Mouse (Mus musculus) right cerebral cortex, adult 2 months (tissue): Measurements from ENCODE around the gene Tpst1.
A peak's percentile ranks its signal among the peaks of the same experiment; 100 is the strongest.
"Not testable (repeated sequence)": the region's sequence is repeated elsewhere in the genome, so short reads cannot be mapped to it uniquely, and the experiment has no call there.

Experiments used
- DNase-seq, 2 experiments: peaks; one replicate each; pipeline ENCODE4 v3.0.0; 2021 to 2022; ENCODE audit warnings: low spot score in 2 of 2

Gene Tpst1

DNA sequence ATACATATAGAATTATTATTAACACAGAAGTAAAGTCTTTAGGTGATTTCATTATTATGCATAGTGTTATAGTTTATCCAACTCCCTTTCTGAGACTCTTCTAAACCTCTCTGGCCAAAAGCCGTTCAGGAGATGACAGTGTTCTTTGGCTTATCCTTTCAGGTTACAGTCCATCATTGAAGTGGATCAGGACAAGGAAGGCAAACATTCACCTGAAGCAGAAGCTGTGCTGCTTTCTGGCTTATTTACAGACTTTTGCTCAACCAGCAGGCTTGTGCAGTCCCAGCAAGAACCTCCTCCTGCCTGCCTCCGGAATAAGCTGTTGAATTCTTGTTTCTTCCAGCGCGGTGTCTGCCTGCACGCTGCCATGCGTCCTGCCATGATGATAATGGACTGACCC lies at the start of gene Tpst1:
Gene Tpst1, plus strand, starts transcription at position 301 of the 400 bp plus-strand sequence.
- DNase-seq, result no peak

DNA sequence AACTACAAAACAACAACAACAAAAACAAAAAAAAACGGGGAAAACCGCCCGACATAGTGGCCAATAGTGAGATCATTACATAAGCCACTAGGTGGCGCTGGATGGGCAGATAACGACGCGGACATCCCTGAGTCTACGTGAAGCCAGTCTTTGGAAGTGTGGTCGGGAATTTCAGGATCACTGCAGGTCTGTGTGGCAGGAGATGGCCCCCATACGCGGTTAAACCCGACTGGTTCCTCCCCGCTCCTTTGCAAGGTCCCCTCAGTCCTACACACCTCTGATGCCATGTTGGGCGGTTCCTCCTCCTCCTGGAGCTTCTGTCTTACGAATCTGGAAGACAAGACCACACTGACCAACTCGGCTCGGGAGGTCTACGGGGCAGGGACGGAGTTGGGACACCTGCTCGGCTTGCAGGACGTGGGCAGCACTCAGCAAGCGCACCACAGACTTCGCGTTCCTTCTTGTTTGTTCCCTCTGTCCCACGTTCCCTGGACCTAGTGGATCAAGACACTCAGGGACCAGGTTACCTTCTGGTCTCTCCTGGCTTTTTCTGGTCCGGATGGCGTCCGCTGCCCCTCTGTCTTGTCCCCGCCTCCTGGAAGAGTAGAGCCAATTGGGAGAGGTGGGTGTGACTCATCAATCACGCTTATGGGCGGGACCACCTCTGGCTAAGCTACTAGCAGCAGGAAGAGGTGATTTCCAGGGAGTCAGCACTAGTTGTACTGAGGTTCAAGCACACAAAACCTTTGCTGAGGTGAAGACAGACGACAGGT lies 49.2 kb upstream of the Tpst1 start:
- DNase-seq, result peak; percentile 70 to 76

DNA sequence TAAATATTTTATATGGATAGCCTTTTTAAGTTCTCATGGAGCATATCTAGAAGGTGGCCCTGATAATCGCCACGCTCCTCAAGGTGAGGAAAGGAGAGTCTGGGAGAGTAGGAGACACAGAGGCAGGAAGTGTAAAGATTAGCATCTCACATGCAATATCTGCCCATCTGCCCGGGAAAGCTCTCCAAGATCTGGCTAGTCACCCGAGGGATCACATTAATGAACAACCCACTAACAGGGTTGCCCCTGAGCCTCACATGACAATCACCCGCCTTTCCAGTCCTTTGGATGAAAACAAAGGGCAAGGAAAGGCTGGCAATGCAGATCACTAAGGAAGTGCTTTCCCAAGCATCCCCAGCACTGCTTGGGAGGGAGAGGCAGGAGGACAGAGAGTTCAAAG lies 46.0 kb upstream of the Tpst1 start:
- no peak for DNase-seq

DNA sequence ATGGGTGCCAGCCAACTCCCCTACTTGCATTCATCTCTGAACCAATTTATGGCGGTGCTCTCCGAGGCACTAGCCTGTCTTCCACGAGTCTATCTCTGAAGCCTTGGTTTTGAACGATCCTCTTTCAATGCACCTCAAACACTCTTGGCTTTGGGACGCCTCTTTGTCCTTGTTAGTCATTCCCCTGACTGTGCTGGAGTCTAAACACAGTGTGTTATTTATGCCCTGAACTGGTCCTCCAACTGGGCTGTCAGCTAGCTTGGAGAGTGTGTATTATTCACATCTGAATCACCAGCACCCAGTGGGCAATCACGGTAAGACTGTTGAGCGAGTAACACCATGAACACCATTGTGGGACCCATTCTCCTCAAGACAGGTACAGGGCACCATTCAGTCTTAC lies 45.4 kb upstream of the Tpst1 start:
- no peak for DNase-seq

GRCm38 (mm10) chr5:130029142-130029897 lies 43.8 kb upstream of the Tpst1 start, which contains the start of the genes Asl and Crcp:
Gene Asl, minus strand, starts transcription at chr5:130029247.
Gene Crcp, plus strand, starts transcription at chr5:130029290.
- DNase-seq, result peak; percentile 93

GRCm38 (mm10) chr5:130031410-130032390 lies 41.4 kb upstream of the Tpst1 start:
- DNase-seq, result no peak

DNA sequence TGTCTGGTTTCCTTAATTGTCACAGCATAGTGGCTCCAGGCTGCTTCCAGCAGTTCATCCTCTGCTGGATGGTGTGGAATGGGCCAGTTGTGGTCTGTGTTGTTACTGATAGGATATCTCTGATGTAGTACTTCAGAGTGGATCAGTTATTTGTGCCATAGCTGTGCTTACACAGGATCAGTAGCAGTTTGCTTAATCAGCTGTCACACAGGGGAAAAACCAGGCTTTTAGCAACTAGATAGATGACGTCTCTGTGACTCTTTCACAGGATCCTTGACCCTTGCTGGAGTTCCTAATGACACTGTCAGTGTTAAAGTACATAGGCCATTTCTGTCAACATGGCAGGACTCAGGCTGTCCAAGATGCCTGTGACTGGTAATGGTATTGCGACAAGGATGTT lies 39.3 kb upstream of the Tpst1 start:
- no peak for DNase-seq

- DNase-seq, result not testable (repeated sequence)
These were observed 36.8 kb upstream of the Tpst1 start for GRCm38 (mm10) chr5:130036300-130036699.

GRCm38 (mm10) chr5:130037752-130038455 lies 35.2 kb upstream of the Tpst1 start:
- peak; percentile 56 to 62 for DNase-seq

- DNase-seq, result no peak
These were observed 32.3 kb upstream of the Tpst1 start for GRCm38 (mm10) chr5:130040797-130041196.

DNA sequence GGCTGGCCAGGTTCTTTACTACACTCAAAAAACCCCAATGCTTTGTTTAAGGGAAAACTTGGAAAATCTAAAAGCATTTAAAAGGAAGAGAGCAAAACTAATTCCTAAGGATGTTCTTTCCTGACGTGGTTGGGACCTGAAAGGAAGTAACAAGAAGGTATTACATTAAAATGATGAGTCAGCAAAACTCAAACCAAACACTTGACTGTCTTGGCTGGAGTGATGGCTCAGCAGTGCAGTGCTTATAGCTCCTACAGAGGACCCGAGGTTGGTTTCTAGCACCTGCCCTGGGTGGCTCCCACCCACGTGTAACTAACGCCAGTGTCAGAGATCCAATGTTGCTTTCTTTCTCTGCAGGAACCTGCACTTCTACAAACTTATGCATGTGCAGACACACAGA lies 31.9 kb upstream of the Tpst1 start:
- DNase-seq, result no peak

- DNase-seq, result no peak
These were observed 29.4 kb upstream of the Tpst1 start for GRCm38 (mm10) chr5:130043741-130044140.

DNA sequence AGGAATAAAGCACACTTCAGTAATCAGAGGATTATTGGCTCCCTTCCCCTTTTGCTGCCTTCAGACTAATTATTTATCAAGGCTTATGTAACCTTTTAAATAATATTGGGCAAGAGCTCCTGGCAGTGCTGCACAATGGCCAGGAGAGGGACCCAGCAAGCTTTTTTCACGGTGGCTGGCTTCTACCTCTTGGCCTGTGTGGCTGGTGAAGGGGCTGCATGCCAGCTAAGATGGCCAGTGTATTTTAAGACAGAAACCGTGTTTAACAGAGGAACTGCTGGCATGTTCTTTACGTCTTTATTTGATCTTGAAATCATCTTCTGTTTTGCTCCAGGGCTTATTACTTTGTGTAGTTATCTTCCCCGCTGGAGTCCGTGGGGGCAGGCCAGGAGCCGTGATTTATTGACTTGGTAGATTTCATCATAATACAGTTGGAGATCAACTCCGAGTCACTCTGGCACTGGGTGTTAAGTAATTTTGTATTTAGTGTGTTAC lies 28.9 kb upstream of the Tpst1 start:
- DNase-seq, result peak; percentile 40 to 44

GRCm38 (mm10) chr5:130046100-130046499 lies 27.0 kb upstream of the Tpst1 start:
- DNase-seq, result no peak

DNA sequence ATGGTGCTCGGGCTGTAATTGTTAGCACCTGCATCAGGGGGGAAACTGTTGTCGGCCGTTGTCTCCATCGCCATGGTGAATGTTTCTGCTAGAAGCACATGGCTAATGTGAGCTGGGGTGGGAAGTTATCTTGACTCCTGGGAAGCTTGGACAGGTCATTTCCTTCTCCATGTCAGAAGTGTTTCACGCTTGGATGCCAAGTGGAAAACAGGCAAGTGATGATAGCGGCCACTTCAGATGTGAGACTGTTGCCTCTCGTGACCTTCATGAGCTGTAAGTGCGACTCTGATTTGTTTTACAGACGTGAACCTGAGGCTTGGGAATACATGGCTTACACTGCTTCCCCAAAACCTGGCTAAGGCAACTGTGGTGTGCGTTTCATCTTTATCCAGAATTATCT lies 26.5 kb upstream of the Tpst1 start:
- DNase-seq, result no peak

DNA sequence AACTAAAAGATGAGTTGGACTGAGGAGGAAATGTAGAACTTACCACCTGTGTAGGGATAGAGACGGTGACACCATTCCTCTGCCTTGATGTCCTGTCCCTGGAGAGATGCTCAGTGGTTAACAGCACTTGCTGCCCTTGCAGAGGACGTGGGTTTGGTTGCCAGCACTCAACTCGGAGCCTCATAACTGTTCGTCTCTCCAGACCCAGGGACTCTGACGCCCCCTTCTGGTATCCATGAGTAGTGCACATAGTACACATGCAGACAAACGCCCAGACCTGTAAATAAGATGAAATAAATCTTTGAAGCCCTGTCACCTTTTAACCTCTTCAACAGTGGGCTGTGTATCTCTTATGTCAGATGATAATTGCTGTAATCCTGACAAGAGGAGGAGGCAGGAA lies 26.1 kb upstream of the Tpst1 start:
- no peak for DNase-seq

DNA sequence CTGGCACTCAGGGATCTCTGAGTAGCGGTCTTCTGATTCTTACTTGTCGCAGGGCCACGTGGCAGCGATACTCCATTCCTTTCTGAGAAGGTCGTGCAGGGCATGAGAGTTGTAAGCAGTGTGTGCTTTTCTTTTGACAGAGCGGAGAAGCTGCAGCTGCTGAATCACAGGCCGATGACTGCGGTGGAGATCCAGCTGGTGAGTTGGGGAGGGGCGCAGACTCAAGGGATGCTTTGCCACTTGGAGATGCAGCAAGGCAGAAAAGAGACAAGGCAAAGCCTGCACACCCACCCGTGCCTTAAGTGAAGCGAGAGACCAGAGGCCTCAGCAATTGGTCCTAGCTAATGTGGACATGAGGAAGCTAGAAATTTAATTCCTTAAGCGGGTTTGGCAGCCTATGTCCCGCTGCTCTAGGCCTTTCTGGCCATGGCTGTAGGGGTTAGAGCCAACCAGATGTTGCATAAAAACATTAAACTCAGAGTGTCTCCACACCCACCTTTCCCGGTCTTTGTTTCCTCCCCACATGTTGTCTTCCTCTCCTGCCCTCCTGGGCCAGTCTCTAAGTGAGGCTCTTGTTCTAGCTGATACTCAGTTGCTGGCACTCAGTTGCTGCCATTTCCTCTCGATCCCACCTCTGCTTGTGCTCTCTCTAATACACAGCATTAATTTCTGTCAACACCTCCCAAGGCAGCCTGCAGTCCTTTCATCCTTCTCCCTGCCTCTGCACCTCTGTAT lies 24.2 kb upstream of the Tpst1 start:
- no peak for DNase-seq

- no peak for DNase-seq
These were observed 22.7 kb upstream of the Tpst1 start for GRCm38 (mm10) chr5:130050416-130050815.

- DNase-seq, result no peak
These were observed 21.9 kb upstream of the Tpst1 start for GRCm38 (mm10) chr5:130051073-130051860.
